Mouse (Mus musculus) spleen, adult 18-20 months (tissue): ENCODE measurements at regions not wholly inside any gene's neighbourhood (a gene's known extent, or its start where the extent isn't known, plus 50 kb on each side); places are given as distances from the start of the nearest gene placed in this dataset.

Source experiments
- DNase-seq, 2 experiments: peaks; one replicate each; pipeline ENCODE4 v3.0.0; 2022; ENCODE audit warnings: mixed read lengths in 2 of 2

GRCm38 (mm10) chr13:53788809-53789208 is 266.7 kb downstream of the Drd1 start:
- DNase-seq, result no peak

- DNase-seq, result peak in 1 of 2 experiments; percentile 14
Observed at GRCm38 (mm10) chr13:53783492-53783891, 272.0 kb downstream of the Drd1 start.

GRCm38 (mm10) chr13:53779150-53779549 is 276.4 kb downstream of the Drd1 start:
- no peak for DNase-seq

- DNase-seq, result no peak
Observed at GRCm38 (mm10) chr13:53776421-53776820, 279.1 kb downstream of the Drd1 start.

- peak in 1 of 2 experiments; percentile 2 for DNase-seq
Observed at GRCm38 (mm10) chr13:53775687-53776086, 279.8 kb downstream of the Drd1 start.

GRCm38 (mm10) chr13:53764613-53765243 is 290.8 kb downstream of the Drd1 start:
- peak in 1 of 2 experiments; percentile 10 for DNase-seq

- no peak for DNase-seq
Observed at GRCm38 (mm10) chr13:53757576-53758237, 284.8 kb upstream of the Msx2 start.

GRCm38 (mm10) chr13:53756970-53757530 is 284.2 kb upstream of the Msx2 start:
- DNase-seq, result no peak

GRCm38 (mm10) chr13:53755046-53755615 is 282.3 kb upstream of the Msx2 start:
- DNase-seq, result no peak

GRCm38 (mm10) chr13:53753049-53753448 is 280.2 kb upstream of the Msx2 start:
- DNase-seq, result no peak

- no peak for DNase-seq
Observed at GRCm38 (mm10) chr13:53740981-53741380, 268.1 kb upstream of the Msx2 start.

GRCm38 (mm10) chr13:53739127-53739526 is 266.3 kb upstream of the Msx2 start:
- DNase-seq, result no peak

GRCm38 (mm10) chr13:53734944-53735343 is 262.1 kb upstream of the Msx2 start:
- no peak for DNase-seq

GRCm38 (mm10) chr13:53730259-53730902 is 257.5 kb upstream of the Msx2 start:
- no peak for DNase-seq

GRCm38 (mm10) chr13:53729848-53730247 is 257.0 kb upstream of the Msx2 start:
- no peak for DNase-seq

- no peak for DNase-seq
Observed at GRCm38 (mm10) chr13:53726031-53726430, 253.2 kb upstream of the Msx2 start.

- no peak for DNase-seq
Observed at GRCm38 (mm10) chr13:53722881-53723280, 250.0 kb upstream of the Msx2 start.

GRCm38 (mm10) chr13:53721038-53721463 is 248.2 kb upstream of the Msx2 start:
- no peak for DNase-seq

GRCm38 (mm10) chr13:53717582-53717981 is 244.7 kb upstream of the Msx2 start:
- no peak for DNase-seq

- DNase-seq, result no peak
Observed at GRCm38 (mm10) chr13:53717086-53717485, 244.2 kb upstream of the Msx2 start.

- no peak for DNase-seq
Observed at GRCm38 (mm10) chr13:53709062-53709461, 236.2 kb upstream of the Msx2 start.

- DNase-seq, result no peak
Observed at GRCm38 (mm10) chr13:53707548-53707947, 234.7 kb upstream of the Msx2 start.

- DNase-seq, result no peak
Observed at GRCm38 (mm10) chr13:53704104-53704503, 231.2 kb upstream of the Msx2 start.
